Mouse (Mus musculus): ENCODE data around the gene Rln3. TPM values are rescaled to one million over a fixed set of nuclear protein-coding genes. Genes with fewer than 3 reads are reported as not detected.
A peak's percentile ranks its signal among the peaks of the same experiment; 100 is the strongest.

Gene Rln3
- polyA plus RNA-seq, 1 experiment = not detected

DNA sequence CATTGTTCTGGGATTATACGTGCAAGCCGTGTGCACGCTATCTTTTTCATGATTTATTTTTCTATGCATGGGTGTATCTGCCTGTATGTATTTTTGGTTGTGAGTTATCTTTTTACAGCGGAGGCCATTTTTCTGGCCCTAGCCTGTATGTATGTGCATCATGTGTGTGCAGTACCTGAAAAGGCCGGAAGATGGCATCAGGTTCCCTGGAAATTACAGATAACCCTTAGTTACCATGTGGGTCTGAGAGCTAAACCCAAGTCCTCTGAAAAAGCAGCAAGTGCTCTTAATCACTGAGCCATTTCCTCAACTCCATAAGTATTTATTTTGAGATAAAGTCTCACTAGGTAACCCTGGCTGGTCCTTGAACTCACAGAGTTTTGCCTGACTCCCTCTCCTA lies 8.4 kb upstream of the Rln3 start:
- H3ac ChIP-seq (ENCODE audit: control insufficient read depth, insufficient read length) = no peak overlapping the region
- H3K27me3 ChIP-seq (ENCODE audit: control insufficient read depth, insufficient read depth, insufficient read length) = no peaks in the 10 kb centered on the region
- H3K79me2 ChIP-seq (ENCODE audit: control insufficient read depth, insufficient read depth) = no peaks in the 10 kb centered on the region
- no peaks in the 10 kb centered on the region for H3K36me3 ChIP-seq (ENCODE audit: control insufficient read depth, insufficient read depth)
- no peak for TF ChIP-seq SRF (IDR thresholded peaks at IDR 0.05; ENCODE audit: control insufficient read depth, insufficient read length, low read depth)
- TF ChIP-seq TCF12 (IDR thresholded peaks at IDR 0.05; ENCODE audit: insufficient read depth, poor library complexity, severe bottlenecking) = no peak
- no peak for TF ChIP-seq REST (IDR thresholded peaks at IDR 0.05; ENCODE audit: insufficient read depth, insufficient read length)
- no peak overlapping the region for H3K4me3 ChIP-seq
- no peak overlapping the region for H3K4me2 ChIP-seq (ENCODE audit: low read depth)

DNA sequence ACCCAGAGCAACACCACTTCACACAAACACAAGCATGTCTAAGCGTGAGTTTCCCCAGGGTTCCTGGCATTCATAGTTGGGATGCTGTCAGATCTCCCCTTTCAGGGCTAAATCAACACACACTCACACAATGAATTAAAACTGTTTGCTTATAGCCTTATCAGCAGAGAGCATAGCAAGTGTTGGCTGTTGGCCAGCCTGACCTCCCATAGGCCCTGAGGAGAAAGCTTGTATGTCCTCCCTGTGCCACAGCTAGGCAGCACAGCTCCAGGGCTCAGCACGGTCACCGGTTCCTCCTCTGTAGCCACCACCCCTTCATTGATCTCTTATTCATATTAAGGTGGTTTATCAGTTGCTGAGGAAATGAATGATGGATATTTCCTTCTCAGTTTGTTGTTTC lies 7.9 kb upstream of the Rln3 start:
- Histone ChIP-seq H3K4me2 (ENCODE audit: low read depth) (no peak overlapping the region), H3K27me3 (ENCODE audit: control insufficient read depth, insufficient read depth, insufficient read length) (no peaks in the 10 kb centered on the region), H3K36me3 (ENCODE audit: control insufficient read depth, insufficient read depth) (no peaks in the 10 kb centered on the region), H3ac (ENCODE audit: control insufficient read depth, insufficient read length) (no peak overlapping the region), H3K79me2 (ENCODE audit: control insufficient read depth, insufficient read depth) (no peaks in the 10 kb centered on the region), H3K4me3 (no peak overlapping the region)
- TF ChIP-seq TCF12 (IDR thresholded peaks at IDR 0.05; ENCODE audit: insufficient read depth, poor library complexity, severe bottlenecking) (no peak), TCF3 (IDR thresholded peaks at IDR 0.05; ENCODE audit: insufficient read length, low read depth) (no peak), CEBPB (IDR thresholded peaks at IDR 0.05; ENCODE audit: insufficient read depth, poor library complexity, severe bottlenecking) (no peak), POLR2A (IDR thresholded peaks at IDR 0.05; ENCODE audit: insufficient read length, low read depth) (no peak), MYOG (IDR thresholded peaks at IDR 0.05; ENCODE audit: control insufficient read depth in 1 of 3, insufficient read depth in 1 of 3, insufficient read length in 2 of 3, low read depth in 2 of 3) (no peak), MYOD1 (IDR thresholded peaks at IDR 0.05; ENCODE audit: control insufficient read depth in 1 of 3, insufficient read length in 2 of 3, low read depth in 2 of 3) (no peak), REST (IDR thresholded peaks at IDR 0.05; ENCODE audit: insufficient read depth, insufficient read length) (no peak), POLR2AphosphoS2 (IDR thresholded peaks at IDR 0.05; ENCODE audit: insufficient read length, low read depth) (no peak), E2F4 (IDR thresholded peaks at IDR 0.05; ENCODE audit: insufficient read depth) (no peak), SRF (IDR thresholded peaks at IDR 0.05; ENCODE audit: control insufficient read depth, insufficient read length, low read depth) (no peak), MAX (IDR thresholded peaks at IDR 0.05; ENCODE audit: low read depth) (no peak), USF1 (IDR thresholded peaks at IDR 0.05; ENCODE audit: low read depth) (no peak)

DNA sequence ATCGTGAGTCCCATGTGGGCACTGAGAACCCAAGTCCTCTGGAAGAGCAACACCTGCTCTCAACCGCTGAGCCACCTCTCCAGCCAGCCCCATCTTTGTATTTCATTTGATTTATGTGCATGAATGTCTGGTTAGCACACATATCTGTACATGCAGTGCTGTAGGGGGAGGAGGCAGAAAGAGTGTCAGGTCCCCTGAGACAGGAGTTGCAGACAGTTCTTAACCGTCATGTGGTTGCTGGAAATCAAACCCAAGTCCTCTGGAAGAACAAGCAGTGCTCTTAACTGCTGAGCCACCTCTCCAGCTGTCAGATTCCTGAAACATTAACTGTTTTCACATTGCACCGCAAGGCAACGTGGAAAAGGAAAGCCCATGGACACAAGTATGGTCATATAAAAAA lies 3.4 kb upstream of the Rln3 start:
- no peak for TF ChIP-seq CEBPB (IDR thresholded peaks at IDR 0.05; ENCODE audit: insufficient read depth, poor library complexity, severe bottlenecking)
- TF ChIP-seq MYOD1 (IDR thresholded peaks at IDR 0.05; ENCODE audit: control insufficient read depth in 1 of 3, insufficient read length in 2 of 3, low read depth in 2 of 3) = peak in 1 of 3 experiments; percentile 24
- TF ChIP-seq E2F4 (IDR thresholded peaks at IDR 0.05; ENCODE audit: insufficient read depth) = no peak
- Histone ChIP-seq H3K4me3 (no peak overlapping the region), H3K4me2 (ENCODE audit: low read depth) (no peak overlapping the region), H3ac (ENCODE audit: control insufficient read depth, insufficient read length) (no peak overlapping the region), H3K79me2 (ENCODE audit: control insufficient read depth, insufficient read depth) (no peaks in the 10 kb centered on the region), H3K27me3 (ENCODE audit: control insufficient read depth, insufficient read depth, insufficient read length) (no peaks in the 10 kb centered on the region), H3K36me3 (ENCODE audit: control insufficient read depth, insufficient read depth) (no peaks in the 10 kb centered on the region)

DNA sequence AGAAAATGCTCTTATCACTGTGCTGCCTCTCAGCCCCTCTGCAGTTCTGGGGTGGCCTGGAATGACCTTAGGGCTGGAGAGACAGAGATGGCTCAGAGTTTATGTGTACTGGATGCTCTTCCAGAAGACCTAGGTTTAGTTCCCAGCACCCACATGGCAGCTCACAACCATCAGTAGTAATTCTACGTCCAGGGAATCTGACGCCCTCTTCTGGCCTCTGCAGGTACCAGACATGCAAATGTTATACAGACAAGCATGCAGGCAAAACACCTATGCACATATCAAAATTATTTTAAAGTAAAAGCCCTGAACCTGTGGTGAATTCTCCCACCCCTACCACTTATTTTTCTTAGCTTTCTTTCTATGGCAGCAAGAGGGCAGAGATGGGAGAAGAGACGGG lies 1.7 kb upstream of the Rln3 start:
- H3K27me3 ChIP-seq (ENCODE audit: control insufficient read depth, insufficient read depth, insufficient read length) = no peaks in the 10 kb centered on the region

DNA sequence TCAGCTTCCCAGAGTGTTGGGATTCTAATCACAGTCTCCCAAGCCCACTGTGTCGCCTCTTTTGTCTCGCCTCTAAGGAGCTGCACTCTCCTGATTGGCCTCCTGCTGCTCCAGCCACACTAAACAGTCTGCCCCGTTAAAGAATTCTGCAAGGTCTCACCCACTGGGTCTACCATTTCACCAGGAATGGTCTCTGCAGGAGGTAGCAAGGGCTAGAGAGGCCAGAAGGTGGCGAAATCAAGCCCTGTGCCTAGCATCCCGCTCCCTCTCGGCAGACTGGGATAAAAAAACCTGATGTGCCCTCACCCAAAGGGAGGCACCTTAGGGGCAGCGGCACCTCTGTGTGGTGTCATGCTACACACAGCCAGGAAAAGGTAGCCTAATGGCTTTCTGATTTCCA lies 697 bp downstream of the Rln3 start:
- no peaks in the 10 kb centered on the region for H3K27me3 ChIP-seq (ENCODE audit: control insufficient read depth, insufficient read depth, insufficient read length)
- H3K36me3 ChIP-seq (ENCODE audit: control insufficient read depth, insufficient read depth) = no peaks in the 10 kb centered on the region
- H3K4me2 ChIP-seq (ENCODE audit: low read depth) = no peak overlapping the region
- no peak overlapping the region for H3K4me3 ChIP-seq
- H3ac ChIP-seq (ENCODE audit: control insufficient read depth, insufficient read length) = no peak overlapping the region
- H3K79me2 ChIP-seq (ENCODE audit: control insufficient read depth, insufficient read depth) = no peaks in the 10 kb centered on the region
- TF ChIP-seq CEBPB (IDR thresholded peaks at IDR 0.05; ENCODE audit: insufficient read depth, poor library complexity, severe bottlenecking) = no peak

More for the DNA sequence above, 1.7 kb upstream of the Rln3 start:
- H3K79me2 ChIP-seq (ENCODE audit: control insufficient read depth, insufficient read depth) = no peaks in the 10 kb centered on the region
- no peak overlapping the region for H3K4me2 ChIP-seq (ENCODE audit: low read depth)
- no peak for TF ChIP-seq REST (IDR thresholded peaks at IDR 0.05; ENCODE audit: insufficient read depth, insufficient read length)
- no peak for TF ChIP-seq TCF12 (IDR thresholded peaks at IDR 0.05; ENCODE audit: insufficient read depth, poor library complexity, severe bottlenecking)
- no peak for TF ChIP-seq USF1 (IDR thresholded peaks at IDR 0.05; ENCODE audit: low read depth)
- TF ChIP-seq CEBPB (IDR thresholded peaks at IDR 0.05; ENCODE audit: insufficient read depth, poor library complexity, severe bottlenecking) = no peak
- no peak for TF ChIP-seq POLR2A (IDR thresholded peaks at IDR 0.05; ENCODE audit: insufficient read length, low read depth)
- no peak for TF ChIP-seq TCF3 (IDR thresholded peaks at IDR 0.05; ENCODE audit: insufficient read length, low read depth)
- no peak overlapping the region for H3ac ChIP-seq (ENCODE audit: control insufficient read depth, insufficient read length)
- H3K36me3 ChIP-seq (ENCODE audit: control insufficient read depth, insufficient read depth) = no peaks in the 10 kb centered on the region
- no peak overlapping the region for H3K4me3 ChIP-seq

DNA sequence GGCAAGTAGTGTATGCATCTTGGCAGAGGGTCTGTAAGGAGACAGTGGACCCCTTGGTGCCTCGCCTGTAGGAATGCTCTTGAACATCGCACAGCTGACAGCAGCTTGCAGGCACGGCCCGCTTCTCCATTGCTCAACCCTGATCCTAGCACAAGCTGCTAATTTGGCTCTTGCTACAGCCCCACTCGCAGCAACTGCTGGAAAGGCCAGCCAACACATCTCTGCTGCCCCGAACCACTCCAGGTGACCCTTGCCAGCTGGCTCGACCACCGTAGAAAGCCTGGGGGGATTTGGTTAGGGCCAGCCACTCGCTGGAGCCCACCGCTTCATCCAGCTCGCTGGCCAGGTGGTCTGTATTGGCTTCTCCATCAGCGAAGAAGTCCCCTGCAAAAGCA lies 1.9 kb downstream of the Rln3 start:
- Histone ChIP-seq H3K36me3 (ENCODE audit: control insufficient read depth, insufficient read depth) (no peaks in the 10 kb centered on the region), H3K79me2 (ENCODE audit: control insufficient read depth, insufficient read depth) (no peaks in the 10 kb centered on the region), H3K4me3 (no peak overlapping the region), H3ac (ENCODE audit: control insufficient read depth, insufficient read length) (no peak overlapping the region), H3K4me2 (ENCODE audit: low read depth) (no peak overlapping the region), H3K27me3 (ENCODE audit: control insufficient read depth, insufficient read depth, insufficient read length) (no peaks in the 10 kb centered on the region)
- TF ChIP-seq MYOG (IDR thresholded peaks at IDR 0.05; ENCODE audit: control insufficient read depth in 1 of 3, insufficient read depth in 1 of 3, insufficient read length in 2 of 3, low read depth in 2 of 3) (no peak), TCF3 (IDR thresholded peaks at IDR 0.05; ENCODE audit: insufficient read length, low read depth) (no peak), MAX (IDR thresholded peaks at IDR 0.05; ENCODE audit: low read depth) (no peak), REST (IDR thresholded peaks at IDR 0.05; ENCODE audit: insufficient read depth, insufficient read length) (no peak), POLR2A (IDR thresholded peaks at IDR 0.05; ENCODE audit: insufficient read length, low read depth) (no peak), SRF (IDR thresholded peaks at IDR 0.05; ENCODE audit: control insufficient read depth, insufficient read length, low read depth) (no peak), POLR2AphosphoS2 (IDR thresholded peaks at IDR 0.05; ENCODE audit: insufficient read length, low read depth) (no peak), TCF12 (IDR thresholded peaks at IDR 0.05; ENCODE audit: insufficient read depth, poor library complexity, severe bottlenecking) (no peak), E2F4 (IDR thresholded peaks at IDR 0.05; ENCODE audit: insufficient read depth) (no peak), USF1 (IDR thresholded peaks at IDR 0.05; ENCODE audit: low read depth) (no peak), MYOD1 (IDR thresholded peaks at IDR 0.05; ENCODE audit: control insufficient read depth in 1 of 3, insufficient read length in 2 of 3, low read depth in 2 of 3) (no peak), CEBPB (IDR thresholded peaks at IDR 0.05; ENCODE audit: insufficient read depth, poor library complexity, severe bottlenecking) (no peak)

Measured in myocyte (in vitro differentiated cells).